Mouse (Mus musculus) bone marrow, adult 2 months (tissue): ENCODE measurements around the gene Kdm4a.

Experiments
- CTCF ChIP-seq: fragments of 200-500 bp; IDR thresholded peaks from 2 replicates; pipeline ENCODE4 v1.5.1; 2011; ENCODE audit warnings: low read length, control low read depth; ENCODE audit not compliant: control insufficient read depth, insufficient read depth
- POLR2A ChIP-seq: fragments of 200-500 bp; IDR thresholded peaks from 2 replicates; pipeline ENCODE4 v1.6.1; 2011; ENCODE audit warnings: low read depth, mild to moderate bottlenecking, control low read depth, low read length, borderline replicate concordance; ENCODE audit not compliant: control insufficient read depth

GRCm38 (mm10) chr4:118162123-118162522, 17.7 kb downstream of the Kdm4a start:
- TF ChIP-seq POLR2A = no peak
- TF ChIP-seq CTCF = no peak
